ENCODE assay signal across 9 mouse cellular contexts in the genomic region with DNA sequence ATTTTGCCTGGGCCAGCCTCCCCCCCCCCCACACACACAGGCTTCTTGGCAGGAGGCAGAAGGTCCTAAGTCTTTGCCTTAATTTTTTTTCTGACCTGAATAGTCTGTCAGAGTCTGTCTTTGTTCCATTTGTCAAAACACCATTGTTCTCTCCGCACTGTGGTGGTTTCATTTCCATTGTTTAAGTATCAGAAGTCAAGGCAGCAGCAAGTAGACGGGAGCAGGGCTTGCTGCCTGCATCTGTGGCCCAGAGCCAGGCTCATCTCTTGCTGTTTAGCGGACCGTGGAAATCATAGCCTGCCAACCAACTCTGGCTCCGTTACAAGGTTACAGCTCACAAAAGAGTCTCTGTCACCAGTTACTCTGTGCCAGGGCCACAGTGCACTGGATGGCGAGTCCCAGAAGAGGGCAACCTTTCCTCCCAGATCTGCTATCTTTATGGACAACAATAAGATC. TPM values are rescaled to one million over a fixed set of nuclear protein-coding genes. Genes with fewer than 3 reads are reported as not detected.
DNase-seq lines count a peak whose midpoint lies in the region; ATAC-seq and TF ChIP-seq lines count a peak whose summit lies in the region.
"Had no signal": no experiment of that assay in that cellular context is flagged by ENCODE, and none has a peak within 500 bp of the region (broad histone marks: within the 10 kb centered on the region; RNA-seq: fewer than 3 reads in every experiment).

No protein-coding gene starts in this region.

- no peak overlapping the region for H3K4me3 ChIP-seq in CH12.LX (replicated peaks in 1 of 3; ENCODE audit: low read depth in 2 of 3, low read length in 2 of 3, poor library complexity in 1 of 3)
- H3K4me3 ChIP-seq in embryonic facial prominence, embryonic 14.5 days (ENCODE audit: low read depth, low read length) = no peak overlapping the region

- peak; percentile 90 for ATAC-seq in embryonic facial prominence, embryonic 14.5 days (ENCODE audit: low read depth)

- TF ChIP-seq RAD21 in CH12.LX (IDR thresholded peaks at IDR 0.05; ENCODE audit: low read depth, low read length) = peak; percentile 31

- dilution Hi-C loops in CH12.LX (cut with MboI; ENCODE audit: extremely low pct_ligation_motif_present, extremely low pct_unique_long_range_greater_than_20kb, low sequenced_read_pairs) = no loop called here

- WGBS in embryonic facial prominence, embryonic 14.5 days = 20% methylated on average over 6 of the region's 6 CpGs

- TF ChIP-seq EP300 in CH12.LX (IDR thresholded peaks at IDR 0.05; ENCODE audit: low read length) = no peak

- no peaks in the 10 kb centered on the region for H3K79me2 ChIP-seq in CH12.LX (replicated peaks; ENCODE audit: control insufficient read depth, extremely low read depth, insufficient read depth, poor library complexity, severe bottlenecking)

- peak overlapping the region; percentile 1; the same call in 1 of the 2 replicates for H3K4me2 ChIP-seq in CH12.LX (ENCODE audit: insufficient read depth, low read depth, poor library complexity, severe bottlenecking)
- H3K4me2 ChIP-seq in embryonic facial prominence, embryonic 14.5 days (ENCODE audit: low read depth, low read length) = no peak overlapping the region

- no peak overlapping the region for H3K27ac ChIP-seq in CH12.LX (ENCODE audit: insufficient read depth, low read depth)
- H3K27ac ChIP-seq in embryonic facial prominence, embryonic 14.5 days (replicated peaks; ENCODE audit: low read depth, low read length) = no peak overlapping the region
- H3K27ac ChIP-seq: liver, embryonic 14.5 days had no signal

- no peaks in the 10 kb centered on the region for H3K27me3 ChIP-seq in CH12.LX (replicated peaks)
- H3K27me3 ChIP-seq in embryonic facial prominence, embryonic 14.5 days (replicated peaks; ENCODE audit: control insufficient read depth, insufficient read depth, low read length) = peaks cover 27% of the 10 kb centered on the region

- H3K4me1 ChIP-seq in CH12.LX (ENCODE audit: control insufficient read depth in 1 of 2, insufficient read depth in 2 of 2) = peaks cover 0 to 3% of the 10 kb centered on the region in 2 experiments; a peak in 2 of 4 replicates
- no peaks in the 10 kb centered on the region for H3K4me1 ChIP-seq in embryonic facial prominence, embryonic 14.5 days (ENCODE audit: control insufficient read depth, insufficient read depth, low read length)

- TF ChIP-seq POLR2A in CH12.LX (IDR thresholded peaks at IDR 0.05; ENCODE audit: low read depth, low read length) = no peak

- peak; percentile 44 for DNase-seq in CH12.LX (ENCODE audit: extremely low read depth)
- DNase-seq in adrenal gland, adult 2 months = peak; percentile 92
- DNase-seq in embryonic facial prominence, embryonic 14.5 days (ENCODE audit: low spot score) = peak; percentile 90
- DNase-seq in heart, postnatal 14 days = peak; percentile 77 to 82
- peak; percentile 89 to 91 for DNase-seq in kidney, postnatal 25 days
- DNase-seq in lung, postnatal 14 days = peak; percentile 70
- peak; percentile 73 for DNase-seq in right cerebral cortex, postnatal 4 days
- DNase-seq in thymus, postnatal 36 days = no peak

- no peaks in the 10 kb centered on the region for H3K36me3 ChIP-seq in CH12.LX (replicated peaks in 1 of 2; ENCODE audit: control insufficient read depth in 1 of 2, insufficient read depth in 1 of 2, low read length in 1 of 2)
- no peaks in the 10 kb centered on the region for H3K36me3 ChIP-seq in embryonic facial prominence, embryonic 14.5 days (ENCODE audit: control insufficient read depth, insufficient read depth, low read length)

- in situ Hi-C loops in CH12.LX (cut with MboI; ENCODE audit: low pct_ligation_motif_present, low pct_unique_long_range_greater_than_20kb, low sequenced_read_pairs) = no loop called here

- intact Hi-C loops in heart, postnatal 14 days (cut with DNase I) = loop anchor here (2.0 kb wide), 1 partner anchor 14 kb away; no protein-coding TSS in a partner anchor

- TF ChIP-seq CTCF in CH12.LX (conservative IDR thresholded peaks at IDR 0.05 in 1 of 2, IDR thresholded peaks at IDR 0.05 in 1 of 2; ENCODE audit: low read depth in 2 of 2, low read length in 2 of 2) = peak in 1 of 2 experiments; percentile 51; a peak in 2 of 4 replicates

- H3K9me3 ChIP-seq in CH12.LX (replicated peaks; ENCODE audit: low read length) = no peaks in the 10 kb centered on the region
- no peaks in the 10 kb centered on the region for H3K9me3 ChIP-seq in embryonic facial prominence, embryonic 14.5 days (ENCODE audit: control insufficient read depth, low read length)

- no peak overlapping the region for H3K9ac ChIP-seq in CH12.LX (ENCODE audit: insufficient read depth, low read depth)
- no peak overlapping the region for H3K9ac ChIP-seq in embryonic facial prominence, embryonic 14.5 days (ENCODE audit: low read depth, low read length)
- H3K9ac ChIP-seq: liver, embryonic 14.5 days had no signal

TF ChIP-seq in CH12.LX, 34 proteins besides CTCF, POLR2A, EP300 and RAD21:
- TF ChIP-seq MYC (IDR thresholded peaks at IDR 0.05; ENCODE audit: low read depth, low read length) (no peak), SMC3 (IDR thresholded peaks at IDR 0.05; ENCODE audit: low read depth, low read length) (peak; percentile 42)

RNA-seq across cellular contexts. Expression of gene Gm11060, which starts 16.9 kb away (rescaled TPM):
- total RNA-seq in CH12.LX (2012; rRNA removed) = not detected in 2 replicates
- not detected in 2 replicates for total RNA-seq in CH12.LX (2014; rRNA removed)
- not detected in 2 replicates for polyA plus RNA-seq in CH12.LX (2012; ENCODE audit: insufficient read length, low read depth)
- total RNA-seq in adrenal gland, adult 2 months (2021) = not detected
- polyA plus RNA-seq in adrenal gland, adult 2 months (2012; rRNA removed) = not detected in 2 replicates
- polyA plus RNA-seq in embryonic facial prominence, embryonic 14.5 days (2014; fragmentation: Nextera tagmentation; extraction: Ambion mirVana) = not detected in 2 replicates
- not detected for total RNA-seq in heart, postnatal 14 days (2021)
- polyA plus RNA-seq: liver, embryonic 14.5 days had no signal

RNA-seq across cellular contexts. Expression of gene Wt1, which starts 17.6 kb away (rescaled TPM):
- total RNA-seq in CH12.LX (2012; rRNA removed) (not detected in 2 replicates), CH12.LX (2014; rRNA removed) (not detected in 2 replicates)
- polyA plus RNA-seq in CH12.LX (2012; ENCODE audit: insufficient read length, low read depth) = not detected in 2 replicates
- total RNA-seq in adrenal gland, adult 2 months (2021) = 1 to 10 TPM; 2.6 to 3.8 TPM
- 5.2 and 6.6 TPM in 2 replicates for polyA plus RNA-seq in adrenal gland, adult 2 months (2012; rRNA removed)
- 0.54 and 0.84 TPM in 2 replicates for polyA plus RNA-seq in embryonic facial prominence, embryonic 14.5 days (2014; fragmentation: Nextera tagmentation; extraction: Ambion mirVana)
- total RNA-seq in heart, postnatal 14 days (2021) = 10 to 100 TPM; 13.0 to 13.8 TPM

Comparison
In these comparisons a context has a peak if more than half of its experiments do, and no peak if none do; other contexts are left out.
1. DNase-seq: peak in CH12.LX (single experiment), adrenal gland, adult 2 months (single experiment), embryonic facial prominence, embryonic 14.5 days (single experiment), heart, postnatal 14 days (2 of 2), kidney, postnatal 25 days (2 of 2), lung, postnatal 14 days (single experiment) and right cerebral cortex, postnatal 4 days (single experiment); none in thymus, postnatal 36 days (0 of 2).